Mouse (Mus musculus) liver, embryonic 12.5 days (tissue): ENCODE results near the gene Dnajc1. TPM values are rescaled to one million over a fixed set of nuclear protein-coding genes. Genes with fewer than 3 reads are reported as not detected.

Experiments used
- ATAC-seq: fragments of 200-750 bp; cut with Nextera tagmentation; 2 replicates; pipeline ENCODE4 v1.8.0; 2017; ENCODE audit warnings: moderate number of reproducible peaks, mild to moderate bottlenecking, moderate library complexity
- H3K27ac ChIP-seq: fragments of 300-500 bp; sonication (generic); 2 replicates; pipeline ENCODE4 v1.5.1; 2016; ENCODE audit warnings: mild to moderate bottlenecking
- H3K27me3 ChIP-seq: fragments of 300-500 bp; sonication (generic); replicated peaks from 2 replicates; pipeline ENCODE4 v1.6.1; 2016; ENCODE audit warnings: mild to moderate bottlenecking, moderate library complexity
- H3K36me3 ChIP-seq: fragments of 300-500 bp; sonication (generic); 2 replicates; pipeline ENCODE4 v1.6.1; 2016; ENCODE audit warnings: mild to moderate bottlenecking, moderate library complexity
- H3K4me1 ChIP-seq: fragments of 300-500 bp; sonication (generic); 2 replicates; pipeline ENCODE4 v1.6.1; 2016
- H3K4me2 ChIP-seq: fragments of 300-500 bp; sonication (generic); 2 replicates; pipeline ENCODE4 v1.6.1; 2016; ENCODE audit warnings: mild to moderate bottlenecking, moderate library complexity
- H3K4me3 ChIP-seq: fragments of 300-500 bp; sonication (generic); 2 replicates; pipeline ENCODE4 v1.5.1; 2016; ENCODE audit warnings: mild to moderate bottlenecking, moderate library complexity
- H3K9ac ChIP-seq: fragments of 300-500 bp; sonication (generic); 2 replicates; pipeline ENCODE4 v1.6.1; 2016; ENCODE audit warnings: mild to moderate bottlenecking, moderate library complexity
- H3K9me3 ChIP-seq: fragments of 300-500 bp; sonication (generic); replicated peaks from 2 replicates; pipeline ENCODE4 v1.6.1; 2016; ENCODE audit warnings: mild to moderate bottlenecking, moderate library complexity
- WGBS: fragments of 180-500 bp; shearing (Covaris S2); methylation state at CpG from one replicate; pipeline ENCODE4 v1.1.7; 2016; ENCODE audit not compliant: insufficient replicate concordance; 5-methylcytosine and 5-hydroxymethylcytosine counted together
- polyA plus RNA-seq: library from polyadenylated mRNA; unstranded; fragments of >200 nt; fragmentation: Nextera tagmentation; extraction: Ambion mirVana; gene quantifications from 2 replicates; pipeline ENCODE4 v1.2.1, GENCODE M21; 2016

Gene Dnajc1
- polyA plus RNA-seq, 1 experiment from 2014 or later, result 14.2 TPM

DNA sequence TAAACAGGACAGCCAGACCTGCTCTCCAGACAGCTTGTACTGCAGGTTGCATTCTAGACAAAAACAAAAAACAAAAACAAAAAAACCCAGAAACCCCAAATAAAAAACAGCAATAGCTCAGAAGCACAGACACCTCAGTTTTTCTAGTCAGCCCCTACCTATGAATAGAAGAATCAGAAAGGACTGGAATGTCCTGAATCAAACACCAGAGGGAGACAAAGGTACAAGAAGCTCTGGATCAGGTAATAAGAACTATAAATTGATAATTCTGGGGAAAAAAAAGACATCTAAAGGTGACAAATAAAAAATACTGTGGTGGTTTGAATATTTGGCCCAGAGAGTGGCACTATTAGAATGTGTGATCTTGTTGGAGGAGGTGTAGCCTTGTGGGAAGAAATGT, 37.3 kb downstream of the Dnajc1 start:
- peaks cover 10% of the 10 kb centered on the region for H3K36me3 ChIP-seq
- H3K27ac ChIP-seq, result no peak overlapping the region
- no peaks in the 10 kb centered on the region for H3K4me1 ChIP-seq
- peaks cover 13% of the 10 kb centered on the region; the same call in 1 of the 2 replicates for H3K9me3 ChIP-seq
- no peak overlapping the region for H3K4me3 ChIP-seq
- no peak overlapping the region for H3K9ac ChIP-seq
- ATAC-seq, result no peak
- no peaks in the 10 kb centered on the region for H3K27me3 ChIP-seq
- H3K4me2 ChIP-seq, result no peak overlapping the region

DNA sequence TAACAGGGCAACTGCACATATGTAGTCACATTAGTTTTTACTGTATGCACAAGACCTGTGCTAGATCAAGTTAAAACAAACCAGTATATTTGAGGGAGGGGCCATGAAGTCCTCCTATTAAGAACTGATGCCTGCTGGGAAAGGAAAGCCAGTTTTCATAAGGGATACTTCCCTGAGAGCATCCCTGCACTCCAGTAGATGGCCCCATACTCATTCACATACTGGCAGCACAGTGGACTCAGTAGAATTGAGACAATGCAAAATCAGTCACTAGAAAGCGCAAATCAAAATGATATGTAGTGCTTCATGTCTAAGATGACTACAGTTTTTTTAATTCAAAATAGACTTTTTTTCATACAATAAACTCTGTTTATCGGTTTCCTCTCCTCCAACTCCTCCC, 40.0 kb downstream of the Dnajc1 start:
- no peak overlapping the region for H3K9ac ChIP-seq
- H3K4me1 ChIP-seq, result no peaks in the 10 kb centered on the region
- H3K36me3 ChIP-seq, result peaks cover 10% of the 10 kb centered on the region
- no peak overlapping the region for H3K4me2 ChIP-seq
- no peaks in the 10 kb centered on the region for H3K27me3 ChIP-seq
- no peak overlapping the region for H3K4me3 ChIP-seq
- no peak overlapping the region for H3K27ac ChIP-seq
- no peak for ATAC-seq
- H3K9me3 ChIP-seq, result peaks cover 13% of the 10 kb centered on the region; the same call in 1 of the 2 replicates
- WGBS, result 76% methylated on average over 2 of the region's 2 CpGs

DNA sequence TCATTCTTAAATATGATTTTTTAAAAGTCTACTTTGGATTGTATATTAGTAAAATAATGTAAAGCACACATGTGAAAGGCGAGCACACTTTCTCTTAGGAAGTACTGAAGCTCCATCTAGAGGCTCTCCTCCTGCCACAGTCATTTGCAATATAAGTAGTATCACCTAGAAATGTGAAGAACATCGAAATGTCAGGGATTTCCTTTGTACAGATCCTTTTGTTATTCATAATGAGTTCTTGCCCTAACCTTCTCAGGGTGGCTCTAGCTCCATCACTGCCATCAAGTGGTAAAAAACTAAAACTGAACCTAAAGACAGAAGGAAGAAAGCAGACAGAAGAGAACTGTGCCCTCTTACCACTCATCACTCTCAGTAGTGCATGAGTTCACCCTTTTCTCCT, 49.2 kb downstream of the Dnajc1 start:
- no peaks in the 10 kb centered on the region for H3K27me3 ChIP-seq
- no peak overlapping the region for H3K4me3 ChIP-seq
- no peak overlapping the region for H3K4me2 ChIP-seq
- ATAC-seq, result no peak
- H3K9me3 ChIP-seq, result no peaks in the 10 kb centered on the region
- no peak overlapping the region for H3K9ac ChIP-seq
- H3K36me3 ChIP-seq, result no peaks in the 10 kb centered on the region
- no peak overlapping the region for H3K27ac ChIP-seq
- no peaks in the 10 kb centered on the region for H3K4me1 ChIP-seq
- 69% methylated on average over 2 of the region's 2 CpGs for WGBS

DNA sequence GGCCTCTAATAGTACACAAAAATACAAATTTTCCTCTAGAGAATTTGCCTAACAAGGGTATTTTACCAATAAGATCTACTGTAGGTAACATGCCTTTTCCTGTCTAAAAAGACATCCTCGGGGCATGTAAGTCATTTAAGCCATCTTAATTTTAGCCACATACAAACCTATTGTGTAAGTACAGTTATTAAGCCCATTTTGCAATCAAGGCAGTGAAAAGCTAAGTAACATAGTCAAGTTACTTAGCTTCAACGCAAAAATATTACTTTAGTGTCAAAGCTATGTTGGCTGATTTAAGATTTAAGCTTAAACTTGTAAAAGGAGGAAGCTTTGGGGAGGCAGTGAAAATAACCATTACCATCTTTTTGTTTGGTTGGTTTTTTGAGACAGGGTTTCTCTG, 74.0 kb downstream of the Dnajc1 start:
- Histone ChIP-seq H3K9me3 (peaks cover 18% of the 10 kb centered on the region), H3K27ac (no peak overlapping the region), H3K9ac (no peak overlapping the region), H3K27me3 (no peaks in the 10 kb centered on the region), H3K4me3 (no peak overlapping the region), H3K4me2 (no peak overlapping the region), H3K36me3 (peaks cover 10% of the 10 kb centered on the region), H3K4me1 (no peaks in the 10 kb centered on the region)
- ATAC-seq, result no peak
- 79% methylated on average over 2 of the region's 2 CpGs for WGBS

DNA sequence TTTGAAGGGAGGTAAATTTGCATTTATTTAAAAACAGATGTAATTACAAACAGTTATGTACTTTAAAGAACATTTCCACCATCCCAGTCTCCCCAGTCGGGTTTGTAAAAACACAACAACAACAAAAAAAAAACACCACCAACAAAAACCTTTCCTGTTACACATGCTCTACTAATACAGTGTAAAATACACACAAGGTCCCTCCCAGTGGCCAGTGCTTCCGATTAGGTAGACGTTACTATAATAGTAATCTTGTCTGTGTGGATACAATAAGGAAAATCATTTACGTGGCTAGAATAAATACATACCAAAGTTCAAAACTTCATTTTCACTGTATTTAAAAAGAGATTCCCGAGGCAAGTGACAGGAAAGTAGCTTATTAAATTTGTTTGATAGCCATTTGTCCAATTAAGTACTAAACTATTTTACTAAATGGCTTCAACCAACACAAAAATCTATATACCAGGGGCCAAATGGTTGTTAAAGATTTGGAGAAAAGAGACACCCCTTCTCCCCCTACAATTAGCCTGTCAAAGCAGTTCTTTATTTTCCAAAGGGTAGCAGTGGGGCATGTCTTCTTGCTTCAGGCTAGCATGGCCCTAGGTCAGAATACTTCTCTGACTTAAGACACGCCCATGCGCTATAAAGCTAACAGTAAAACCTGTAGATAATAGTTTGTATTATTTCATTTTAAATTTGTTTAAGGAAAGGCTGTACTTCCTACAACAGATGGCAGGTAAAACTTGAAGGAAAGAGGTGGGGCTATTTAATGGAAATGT, 74.9 kb downstream of the Dnajc1 start:
- H3K4me3 ChIP-seq, result no peak overlapping the region
- 81% methylated on average over 7 of the region's 7 CpGs for WGBS
- ATAC-seq, result no peak

DNA sequence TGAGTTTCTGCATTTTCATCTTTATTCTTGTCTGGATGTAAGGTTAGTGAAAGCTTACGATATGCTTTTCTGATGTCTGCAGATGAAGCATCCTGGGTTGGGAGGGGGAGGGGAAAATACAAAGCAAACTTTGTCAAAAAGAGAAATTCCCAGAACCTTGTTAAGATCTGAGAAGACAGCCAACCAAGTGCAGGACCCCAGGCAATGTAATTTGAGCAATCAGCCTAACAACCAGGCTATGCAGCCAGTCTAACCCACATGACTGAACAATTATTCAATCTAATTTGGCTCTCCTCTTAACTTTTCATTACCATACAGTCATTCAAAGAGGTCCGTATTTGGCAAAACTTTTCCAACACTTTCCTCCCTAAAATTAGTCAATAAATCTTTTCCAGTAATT, 75.7 kb downstream of the Dnajc1 start:
- no peak overlapping the region for H3K9ac ChIP-seq
- ATAC-seq, result no peak
- H3K4me2 ChIP-seq, result no peak overlapping the region
- H3K27me3 ChIP-seq, result no peaks in the 10 kb centered on the region
- no peaks in the 10 kb centered on the region for H3K4me1 ChIP-seq
- H3K27ac ChIP-seq, result no peak overlapping the region
- H3K36me3 ChIP-seq, result peaks cover 7% of the 10 kb centered on the region
- peaks cover 18% of the 10 kb centered on the region for H3K9me3 ChIP-seq
- 81% methylated on average over 2 of the region's 2 CpGs for WGBS
- no peak overlapping the region for H3K4me3 ChIP-seq

More for the DNA sequence above, 74.9 kb downstream of the Dnajc1 start:
- Histone ChIP-seq H3K9me3 (peaks cover 18% of the 10 kb centered on the region), H3K9ac (no peak overlapping the region), H3K4me1 (no peaks in the 10 kb centered on the region), H3K27me3 (no peaks in the 10 kb centered on the region), H3K4me2 (no peak overlapping the region), H3K36me3 (peaks cover 10% of the 10 kb centered on the region), H3K27ac (no peak overlapping the region)

DNA sequence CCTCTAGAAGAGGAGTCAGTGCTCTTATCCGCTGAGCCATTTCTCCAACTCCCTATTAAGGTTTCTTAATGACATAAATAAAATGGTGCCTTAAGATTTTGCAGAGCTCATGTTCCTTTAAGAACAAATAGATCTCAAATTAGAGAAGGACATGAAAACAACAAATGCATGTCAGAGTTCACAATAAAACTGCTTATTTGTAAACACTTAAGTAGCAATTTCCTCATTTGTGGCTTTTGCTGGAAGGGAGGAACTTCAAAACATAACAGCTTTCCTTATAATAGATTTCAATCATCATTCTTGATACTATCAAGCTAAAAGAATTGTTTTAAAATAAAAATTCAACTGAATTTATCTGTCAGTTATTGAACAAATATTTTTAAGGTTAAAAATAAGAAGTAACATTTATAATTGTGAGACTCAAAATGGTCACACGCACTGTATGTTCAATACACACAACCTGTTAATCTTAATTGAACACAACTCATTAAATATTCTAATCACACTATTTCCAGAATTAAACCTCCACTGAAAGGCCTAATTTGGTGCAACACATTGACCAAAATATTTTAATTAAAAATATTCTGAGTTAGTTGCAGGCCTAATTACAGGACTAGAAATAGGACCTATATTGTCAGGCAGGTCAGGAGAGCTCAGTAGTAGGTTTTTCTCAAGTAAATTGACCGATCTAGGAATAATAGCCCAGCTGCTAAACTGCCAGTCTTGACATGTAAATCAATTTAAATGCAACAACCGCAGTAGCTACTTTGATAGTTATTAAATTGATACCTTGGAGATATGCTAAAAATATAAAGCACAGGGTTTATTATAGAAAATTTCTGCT, 82.1 kb downstream of the Dnajc1 start:
- Histone ChIP-seq H3K27me3 (no peaks in the 10 kb centered on the region), H3K4me3 (no peak overlapping the region), H3K4me2 (no peak overlapping the region), H3K9me3 (no peaks in the 10 kb centered on the region), H3K36me3 (no peaks in the 10 kb centered on the region), H3K27ac (no peak overlapping the region), H3K4me1 (no peaks in the 10 kb centered on the region), H3K9ac (no peak overlapping the region)
- no peak for ATAC-seq
- WGBS, result 81% methylated on average over 4 of the region's 4 CpGs

DNA sequence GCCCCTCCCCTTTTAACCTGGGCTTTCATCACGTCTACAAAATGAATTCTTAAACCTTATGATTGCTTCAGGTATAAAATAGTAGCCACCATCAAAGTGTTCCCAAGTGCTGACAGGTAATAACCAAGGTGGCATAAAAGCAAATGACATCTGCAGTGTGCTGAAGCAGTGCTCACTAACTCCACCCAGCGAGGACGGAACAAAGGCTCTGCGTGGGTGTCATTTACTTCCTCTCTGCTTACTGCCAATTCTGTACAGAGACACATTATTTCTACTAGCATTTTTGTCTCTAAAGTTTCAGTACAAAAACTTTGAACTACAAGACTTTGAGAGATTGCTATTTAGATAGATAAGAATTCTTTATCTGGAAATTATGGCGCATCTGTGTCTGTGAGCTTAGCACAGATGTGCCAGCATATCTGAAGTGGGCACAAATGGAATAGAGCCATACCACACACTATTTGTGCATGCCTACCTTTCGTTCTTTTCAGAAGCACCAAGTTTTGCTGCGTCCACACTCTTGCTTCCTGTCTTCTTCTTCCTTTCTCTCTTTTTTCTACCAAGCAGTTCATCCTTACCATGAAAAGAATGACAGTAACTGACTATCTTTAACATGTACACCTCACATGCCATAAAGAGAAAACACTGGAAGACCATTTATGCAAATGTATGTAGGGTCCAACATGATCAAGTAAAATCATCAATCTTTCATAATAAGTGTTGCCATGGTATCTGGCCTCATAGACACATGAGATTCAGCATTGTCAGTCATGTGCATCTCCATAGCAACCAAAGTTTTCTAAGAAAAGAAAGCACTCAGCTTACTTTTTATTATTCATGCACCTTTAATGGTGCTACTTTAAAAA, 85.0 kb downstream of the Dnajc1 start:
- Histone ChIP-seq H3K27me3 (no peaks in the 10 kb centered on the region), H3K9me3 (no peaks in the 10 kb centered on the region), H3K36me3 (no peaks in the 10 kb centered on the region), H3K4me2 (no peak overlapping the region), H3K9ac (no peak overlapping the region), H3K27ac (no peak overlapping the region), H3K4me1 (no peaks in the 10 kb centered on the region), H3K4me3 (no peak overlapping the region)
- 74% methylated on average over 7 of the region's 7 CpGs for WGBS
- ATAC-seq, result no peak

DNA sequence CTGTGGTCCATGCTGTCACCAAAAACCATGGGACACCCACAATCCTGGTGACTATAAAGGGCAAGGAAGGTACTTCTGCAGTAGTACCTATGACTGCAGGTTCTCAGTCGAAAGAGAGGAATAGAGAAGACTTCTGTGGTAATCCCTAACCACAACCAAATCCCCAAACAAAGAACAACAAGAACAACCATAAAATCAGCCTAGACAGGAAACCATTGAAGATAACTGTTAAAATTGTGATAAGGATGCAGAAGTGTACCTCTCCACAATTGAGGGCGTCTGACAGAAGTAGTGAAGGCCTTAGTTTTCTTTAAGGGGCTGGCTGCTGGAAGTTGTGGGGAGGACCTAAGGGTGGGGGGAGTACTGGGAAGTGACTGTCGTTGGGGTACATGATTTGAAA, 91.7 kb downstream of the Dnajc1 start:
- Histone ChIP-seq H3K4me2 (no peak overlapping the region), H3K4me1 (no peaks in the 10 kb centered on the region), H3K9me3 (no peaks in the 10 kb centered on the region), H3K4me3 (no peak overlapping the region), H3K9ac (no peak overlapping the region), H3K36me3 (0 out of 2 replicates have a peak, but pooled peaks cover 10% of the 10 kb centered on the region), H3K27ac (no peak overlapping the region), H3K27me3 (no peaks in the 10 kb centered on the region)
- ATAC-seq, result no peak
- 46% methylated on average over 3 of the region's 3 CpGs for WGBS

DNA sequence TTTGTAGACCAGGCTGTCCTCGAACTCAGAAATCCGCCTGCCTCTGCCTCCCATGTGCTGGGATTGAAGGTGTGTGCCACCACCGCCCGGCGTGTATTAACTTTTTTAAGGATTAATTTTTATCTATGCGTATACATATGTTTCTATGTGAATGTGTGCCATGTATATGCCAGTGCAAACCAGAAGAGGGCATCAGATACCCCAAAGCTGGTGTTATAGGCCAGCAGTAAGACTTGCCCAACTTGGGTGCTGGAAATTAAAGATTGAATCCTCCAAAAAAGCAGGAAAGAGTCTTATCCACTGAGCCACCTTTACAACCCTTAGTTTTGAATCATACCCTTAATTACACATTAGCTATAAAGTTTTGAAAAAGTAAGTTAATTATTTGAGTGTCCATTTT, 107.5 kb downstream of the Dnajc1 start:
- Histone ChIP-seq H3K9ac (no peak overlapping the region), H3K9me3 (no peaks in the 10 kb centered on the region), H3K27ac (no peak overlapping the region), H3K27me3 (no peaks in the 10 kb centered on the region), H3K4me1 (no peaks in the 10 kb centered on the region), H3K4me2 (no peak overlapping the region), H3K4me3 (no peak overlapping the region), H3K36me3 (peaks cover 8% of the 10 kb centered on the region)
- WGBS, result 81% methylated on average over 6 of the region's 6 CpGs
- ATAC-seq, result no peak

DNA sequence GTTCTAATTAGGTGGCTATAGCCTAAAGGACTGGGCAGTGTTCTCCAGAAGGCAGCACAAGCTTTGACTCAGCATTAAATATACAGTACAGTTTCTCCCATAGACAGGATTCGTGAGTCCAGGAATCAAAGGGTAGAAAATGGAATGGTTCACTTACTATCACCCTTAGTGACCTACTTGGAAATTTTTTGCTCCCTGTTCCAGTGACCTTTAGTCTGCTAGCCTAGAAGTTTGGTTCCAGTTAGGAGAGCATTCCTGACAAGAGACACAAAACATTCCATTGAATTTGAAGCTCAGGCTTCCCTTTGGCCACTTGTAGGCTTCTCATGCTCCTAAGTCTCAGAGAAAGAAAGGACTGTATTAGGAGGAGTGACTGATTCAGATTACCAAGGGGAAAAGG, 126.9 kb downstream of the Dnajc1 start:
- Histone ChIP-seq H3K27ac (no peak overlapping the region), H3K9me3 (no peaks in the 10 kb centered on the region), H3K36me3 (no peaks in the 10 kb centered on the region), H3K9ac (no peak overlapping the region), H3K27me3 (no peaks in the 10 kb centered on the region), H3K4me2 (no peak overlapping the region), H3K4me1 (0 out of 2 replicates have a peak, but pooled peaks cover 3% of the 10 kb centered on the region), H3K4me3 (no peak overlapping the region)
- ATAC-seq, result no peak
- 68% methylated on average over 1 of the region's 1 CpGs for WGBS

DNA sequence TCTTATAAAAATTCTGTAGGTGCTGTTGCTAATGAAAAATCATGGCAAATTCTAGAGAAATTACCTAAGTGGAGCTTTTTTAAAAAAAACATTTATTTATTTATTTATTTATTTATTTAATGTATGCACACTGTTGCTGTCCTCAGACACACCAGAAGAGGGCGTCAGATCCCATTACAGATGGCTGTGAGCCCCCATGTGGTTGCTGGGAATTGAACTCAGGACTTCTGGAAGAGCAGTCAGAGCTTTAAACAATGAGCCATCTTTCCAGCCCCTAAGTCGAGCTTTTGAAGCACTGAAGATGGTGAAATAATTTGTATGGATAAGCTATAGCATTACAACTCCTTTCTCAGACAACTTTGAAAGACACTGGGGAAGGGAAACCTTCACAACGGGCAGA, 128.1 kb downstream of the Dnajc1 start:
- 62% methylated on average over 3 of the region's 3 CpGs for WGBS
- no peak for ATAC-seq
- no peak overlapping the region for H3K4me2 ChIP-seq

More for the DNA sequence above, 128.1 kb downstream of the Dnajc1 start:
- H3K27me3 ChIP-seq, result no peaks in the 10 kb centered on the region
- no peak overlapping the region for H3K4me3 ChIP-seq
- no peak overlapping the region for H3K27ac ChIP-seq
- H3K4me1 ChIP-seq, result 0 out of 2 replicates have a peak, but pooled peaks cover 3% of the 10 kb centered on the region
- no peaks in the 10 kb centered on the region for H3K9me3 ChIP-seq
- H3K36me3 ChIP-seq, result no peaks in the 10 kb centered on the region
- no peak overlapping the region for H3K9ac ChIP-seq
